Mouse (Mus musculus): ENCODE results near the gene Glt8d2. TPM values are rescaled to one million over a fixed set of nuclear protein-coding genes. Genes with fewer than 3 reads are reported as not detected.
"Not testable (repeated sequence)": the region's sequence is repeated elsewhere in the genome, so short reads cannot be mapped to it uniquely, and the experiment has no call there.

The Glt8d2 gene
- total RNA-seq, 2 experiments from 2014 or later: 1.7 to 2.4 TPM

DNA sequence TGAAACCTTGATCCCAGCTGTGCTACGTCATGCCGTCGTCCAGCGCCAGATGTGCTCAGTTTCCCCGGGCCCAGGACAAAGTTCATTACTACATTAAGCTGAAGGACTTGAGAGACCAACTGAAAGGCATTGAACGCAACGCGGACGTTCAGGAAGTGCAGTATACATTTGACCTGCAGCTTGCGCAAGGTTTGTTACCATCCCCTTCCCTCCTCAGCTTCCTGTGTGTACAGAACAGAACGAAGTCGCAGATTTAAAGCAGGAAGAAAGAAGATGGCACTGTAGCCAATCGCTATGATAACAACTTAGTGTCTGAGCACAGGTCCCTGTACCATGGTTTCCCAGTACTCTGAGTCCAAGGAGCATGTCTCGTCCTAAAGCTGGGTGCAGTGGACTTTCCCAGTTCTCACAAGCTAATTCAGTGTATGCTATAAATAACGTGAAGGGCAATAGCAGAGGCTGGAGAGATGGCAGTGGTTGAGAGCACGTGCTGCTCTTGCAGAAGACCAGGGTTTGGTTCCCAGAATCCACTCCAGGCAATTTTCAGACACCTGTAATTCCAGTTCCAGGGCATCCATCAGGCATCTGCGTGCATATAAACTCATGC, 43.1 kb downstream of the Glt8d2 start:
- no peak for DNase-seq

DNA sequence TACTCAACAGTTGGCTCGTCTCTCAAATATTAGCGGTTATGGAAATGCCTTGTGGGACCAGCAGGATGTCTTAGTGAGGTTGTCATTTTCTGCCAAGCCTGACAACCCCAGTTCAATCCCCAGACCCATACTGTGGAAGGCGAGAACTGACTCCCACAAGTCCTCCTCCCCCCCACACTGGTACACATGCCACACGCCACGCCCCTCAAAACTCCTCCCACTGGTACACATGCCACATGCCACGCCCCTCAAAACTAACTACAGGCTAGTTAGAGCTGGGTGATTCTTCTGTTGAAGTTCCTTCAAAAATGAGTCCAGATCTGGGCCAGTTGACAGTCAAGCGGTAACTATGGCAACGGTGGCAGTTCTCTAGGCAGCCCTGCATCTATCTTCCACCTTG, 44.4 kb downstream of the Glt8d2 start:
- DNase-seq: no peak

DNA sequence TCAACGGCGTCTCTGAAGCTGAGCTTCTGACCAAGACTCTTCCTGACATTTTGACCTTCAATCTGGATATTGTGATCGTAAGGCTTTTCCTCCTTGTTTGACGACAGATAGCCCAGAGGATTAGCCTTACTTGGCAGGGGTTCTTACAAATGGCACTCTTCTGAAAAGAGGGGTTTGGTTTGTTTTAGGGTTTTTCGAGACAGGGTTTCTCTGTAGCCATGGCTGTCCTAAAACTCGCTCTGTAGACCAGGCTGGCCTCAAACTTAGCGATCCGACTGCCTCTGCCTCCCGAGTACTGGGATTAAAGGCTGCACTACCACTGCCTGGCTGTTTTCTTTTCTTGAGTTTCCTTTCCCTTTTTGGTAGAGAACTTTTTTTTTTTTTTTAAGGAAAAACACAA, 49.0 kb downstream of the Glt8d2 start:
- DNase-seq: no peak

DNA sequence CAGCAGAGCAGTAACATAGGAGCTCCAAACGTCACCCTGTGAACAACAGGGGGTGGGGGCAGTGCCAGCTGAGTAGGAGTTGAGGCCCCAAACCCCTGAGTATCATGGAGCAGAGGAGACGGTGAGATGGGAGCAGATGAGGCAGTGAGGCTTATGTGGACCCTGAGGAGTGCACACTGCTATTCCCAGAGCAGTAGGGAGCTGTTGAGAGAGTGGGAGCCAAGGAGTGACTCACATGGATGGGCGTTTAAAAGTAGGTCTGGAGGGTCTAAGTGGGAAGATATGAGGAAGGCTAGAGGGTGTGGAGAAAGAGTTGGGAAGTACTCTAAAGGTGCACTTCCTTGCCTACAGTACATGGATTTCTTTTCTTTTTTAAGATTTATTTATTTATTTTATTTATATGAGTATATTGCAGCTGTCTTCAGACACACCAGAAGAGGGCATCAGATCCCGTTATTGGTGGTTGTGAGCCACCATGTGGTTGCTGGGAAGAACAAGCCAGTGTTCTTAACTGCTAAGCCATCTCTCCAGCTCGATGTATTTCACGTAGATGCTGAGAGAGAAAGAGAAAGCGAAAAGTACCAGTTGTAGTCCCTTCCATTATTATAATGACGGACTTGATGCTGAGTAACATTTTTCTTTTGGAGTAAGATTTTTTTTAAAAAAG, 51.3 kb downstream of the Glt8d2 start:
- no peak for DNase-seq

DNA sequence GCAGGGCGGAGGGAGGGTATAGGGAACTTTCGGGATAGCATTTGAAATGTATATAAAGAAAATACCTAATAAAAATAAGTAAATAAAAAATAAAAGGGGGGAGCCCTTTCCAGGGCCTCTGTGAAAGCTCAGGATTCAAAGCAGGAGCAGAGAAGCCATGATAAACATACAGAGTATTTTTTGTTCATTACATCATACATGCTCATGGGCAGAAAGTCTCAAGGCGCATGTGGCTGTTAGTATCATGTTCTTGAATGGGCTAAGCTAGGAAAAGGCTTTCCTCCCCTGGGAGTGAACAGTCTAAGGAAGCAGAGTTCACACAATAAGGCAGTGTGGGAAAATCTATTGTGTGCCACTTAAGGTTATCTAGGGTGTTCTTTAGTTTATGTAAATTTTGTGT, 54.1 kb downstream of the Glt8d2 start:
- DNase-seq: no peak

DNA sequence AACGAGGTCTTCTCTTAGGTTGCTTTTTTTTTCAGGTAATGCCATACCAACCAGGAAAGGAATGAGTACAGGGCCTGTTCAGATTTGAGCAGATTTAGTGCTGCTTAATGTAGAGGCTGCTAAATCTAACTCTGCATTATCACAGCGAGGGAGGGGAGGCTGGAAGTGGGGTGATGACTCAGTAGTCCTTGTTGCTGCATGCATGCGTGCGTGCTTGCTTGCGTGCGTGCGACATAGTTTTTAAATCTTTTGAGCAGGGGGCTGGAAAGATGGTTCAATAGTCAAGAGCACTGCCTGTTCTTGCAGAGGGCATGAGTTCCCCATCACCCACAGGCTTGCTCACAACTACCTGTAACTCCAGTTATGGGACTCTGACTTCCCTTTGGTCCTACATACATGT, 56.1 kb downstream of the Glt8d2 start:
- DNase-seq: no peak

DNA sequence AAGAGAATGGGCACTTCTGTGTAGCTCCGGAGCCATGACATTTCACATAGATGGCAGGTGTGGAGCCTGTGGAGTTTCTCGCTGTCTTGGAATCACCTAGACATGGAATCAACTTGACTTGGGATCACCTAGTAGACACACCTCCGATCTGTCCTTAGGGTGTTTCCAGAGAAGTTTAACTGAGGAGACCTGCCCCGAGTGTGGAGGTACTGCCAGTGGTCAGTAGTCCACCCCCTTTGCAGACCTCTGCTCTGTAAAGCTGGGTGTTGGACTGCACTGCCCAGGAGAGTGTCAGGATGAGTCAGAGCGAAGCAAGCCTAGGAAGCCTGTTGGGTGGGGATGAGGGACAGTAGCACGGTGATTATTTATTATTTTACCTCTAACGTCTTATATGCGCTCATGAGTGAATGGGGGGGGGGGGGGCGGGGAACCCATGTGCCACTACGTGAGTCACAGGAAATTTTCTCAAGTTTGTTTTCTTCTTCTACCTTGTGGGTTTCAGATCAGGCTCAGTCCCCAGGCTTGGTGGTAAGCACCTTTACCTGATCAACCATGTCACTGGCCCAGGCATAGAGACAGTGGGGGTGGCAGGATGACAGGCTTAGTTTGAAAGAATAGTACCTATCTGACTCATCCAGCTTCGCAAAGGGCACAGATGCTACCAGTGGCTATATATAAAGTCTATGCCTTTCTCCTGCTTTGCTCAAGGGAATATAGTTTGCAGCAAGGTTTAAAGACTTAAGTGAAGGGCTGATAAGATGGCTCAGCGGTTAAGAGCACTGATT, 57.8 kb downstream of the Glt8d2 start:
- no peak for DNase-seq

DNA sequence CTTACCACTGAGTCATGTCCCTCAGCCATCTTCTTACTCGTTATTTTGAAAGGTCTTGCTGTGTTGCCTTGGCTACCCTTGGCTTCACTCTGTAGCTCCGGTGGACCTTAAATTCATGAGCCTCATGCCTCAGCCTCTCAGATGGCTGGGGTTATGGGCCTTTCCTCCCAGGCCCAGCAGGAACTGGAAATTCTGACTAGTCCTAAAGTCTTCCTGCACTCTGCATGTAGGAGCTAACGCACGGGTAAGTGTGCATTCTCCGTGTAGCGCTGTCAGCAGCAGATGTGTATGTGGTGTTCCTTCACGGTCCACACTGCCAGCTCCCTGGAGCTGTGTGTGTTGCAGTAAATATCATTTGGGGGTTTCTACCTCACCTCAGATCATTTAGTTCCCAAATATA, 59.3 kb downstream of the Glt8d2 start:
- DNase-seq: no peak

DNA sequence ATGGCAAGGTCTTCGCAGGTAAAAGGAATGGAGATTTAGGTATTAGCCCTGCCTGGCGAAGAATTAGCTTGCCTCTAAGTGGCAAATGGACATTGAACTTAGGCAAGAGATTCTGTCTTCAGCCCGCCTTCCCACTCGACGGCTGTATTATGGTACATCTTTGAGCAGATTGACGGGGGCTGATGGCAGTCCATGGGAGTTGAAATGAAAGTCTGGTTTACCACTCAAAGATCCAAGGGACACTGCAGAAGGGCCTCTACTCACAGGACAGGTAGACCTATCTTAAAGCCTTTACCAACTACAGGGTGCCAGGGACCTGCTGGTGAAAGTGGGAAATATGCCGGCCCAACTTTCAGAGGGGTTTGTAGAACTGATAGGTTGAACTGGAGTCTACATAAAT, 60.0 kb downstream of the Glt8d2 start:
- no peak for DNase-seq

DNA sequence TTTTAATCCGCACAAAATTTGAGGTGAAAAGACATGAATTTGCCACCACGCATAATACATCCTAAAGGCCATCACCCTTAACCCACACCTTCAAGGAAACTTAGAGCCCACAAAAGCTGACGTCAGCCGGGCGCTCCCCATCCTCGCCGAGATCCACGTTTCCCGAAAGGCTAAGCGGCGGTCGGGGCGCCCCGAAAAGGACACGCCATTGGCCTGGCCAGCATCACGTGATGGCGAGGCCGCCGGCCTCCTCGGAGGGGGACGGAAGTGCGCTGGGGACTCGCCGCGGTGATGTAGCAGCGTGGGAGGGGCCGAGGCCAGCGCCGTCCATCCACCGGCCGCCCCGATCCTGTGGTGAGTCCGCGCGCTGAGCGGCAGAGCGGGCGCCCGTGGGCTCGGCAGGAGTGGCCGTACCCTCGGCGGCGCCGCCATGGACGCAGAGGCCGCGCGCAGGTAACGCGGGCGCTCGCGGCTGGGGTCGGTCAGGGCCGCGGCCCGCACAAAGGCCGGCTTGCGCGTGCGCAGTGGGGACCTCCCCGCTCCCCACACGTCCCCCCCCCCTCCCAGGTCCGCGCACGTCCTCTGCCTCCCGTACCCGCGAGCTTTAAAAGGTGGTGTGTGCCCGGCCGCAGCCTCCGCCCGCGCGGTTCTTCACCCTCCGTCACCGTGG, 60.7 kb downstream of the Glt8d2 start, which contains the start of gene Tdg:
Gene Tdg, plus strand, starts transcription at position 243 of the 670 bp plus-strand sequence.
- peak; percentile 95 to 96 for DNase-seq

DNA sequence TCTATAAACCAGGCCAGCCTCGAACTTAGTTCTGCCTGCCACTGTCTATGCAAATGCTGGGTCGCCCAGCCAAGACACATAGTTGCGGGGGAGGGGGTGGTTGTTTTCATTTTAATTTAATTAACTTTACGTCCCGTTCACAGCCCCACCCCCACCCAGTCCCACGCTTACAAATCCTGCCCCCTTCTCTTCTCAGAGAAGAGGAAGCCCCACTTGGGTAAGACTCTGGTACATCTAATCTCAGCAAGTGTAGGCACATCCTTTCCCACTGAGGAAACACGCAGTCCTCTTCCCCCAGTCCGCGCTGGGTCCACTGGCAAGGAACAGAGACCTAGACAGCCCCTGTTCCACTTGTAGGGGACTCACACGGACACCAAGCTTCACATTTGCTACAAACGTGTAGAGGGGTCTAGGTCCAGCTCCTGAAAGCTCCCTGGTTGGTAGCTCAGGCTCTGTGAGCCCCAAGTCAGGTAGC, 61.3 kb downstream of the Glt8d2 start:
- DNase-seq: no peak

DNA sequence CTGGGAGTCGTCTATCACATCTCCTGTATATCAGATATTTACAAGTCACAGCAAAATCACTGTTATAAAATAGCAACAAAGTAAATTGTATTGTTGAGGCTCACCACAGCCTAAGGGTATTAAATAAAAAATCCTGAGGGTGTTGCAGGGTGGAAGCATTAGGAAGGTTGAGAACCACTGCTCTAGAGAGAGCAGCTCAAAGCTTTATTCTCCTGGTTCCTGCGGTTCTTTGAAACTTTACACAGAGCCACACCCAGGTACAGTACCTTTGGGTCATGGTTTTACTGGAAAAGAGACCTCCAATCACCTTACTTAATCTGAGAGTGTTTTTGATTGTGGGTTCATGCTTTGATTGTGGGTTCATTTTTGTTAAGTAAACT, 66.9 kb downstream of the Glt8d2 start:
- DNase-seq: not testable (repeated sequence)

DNA sequence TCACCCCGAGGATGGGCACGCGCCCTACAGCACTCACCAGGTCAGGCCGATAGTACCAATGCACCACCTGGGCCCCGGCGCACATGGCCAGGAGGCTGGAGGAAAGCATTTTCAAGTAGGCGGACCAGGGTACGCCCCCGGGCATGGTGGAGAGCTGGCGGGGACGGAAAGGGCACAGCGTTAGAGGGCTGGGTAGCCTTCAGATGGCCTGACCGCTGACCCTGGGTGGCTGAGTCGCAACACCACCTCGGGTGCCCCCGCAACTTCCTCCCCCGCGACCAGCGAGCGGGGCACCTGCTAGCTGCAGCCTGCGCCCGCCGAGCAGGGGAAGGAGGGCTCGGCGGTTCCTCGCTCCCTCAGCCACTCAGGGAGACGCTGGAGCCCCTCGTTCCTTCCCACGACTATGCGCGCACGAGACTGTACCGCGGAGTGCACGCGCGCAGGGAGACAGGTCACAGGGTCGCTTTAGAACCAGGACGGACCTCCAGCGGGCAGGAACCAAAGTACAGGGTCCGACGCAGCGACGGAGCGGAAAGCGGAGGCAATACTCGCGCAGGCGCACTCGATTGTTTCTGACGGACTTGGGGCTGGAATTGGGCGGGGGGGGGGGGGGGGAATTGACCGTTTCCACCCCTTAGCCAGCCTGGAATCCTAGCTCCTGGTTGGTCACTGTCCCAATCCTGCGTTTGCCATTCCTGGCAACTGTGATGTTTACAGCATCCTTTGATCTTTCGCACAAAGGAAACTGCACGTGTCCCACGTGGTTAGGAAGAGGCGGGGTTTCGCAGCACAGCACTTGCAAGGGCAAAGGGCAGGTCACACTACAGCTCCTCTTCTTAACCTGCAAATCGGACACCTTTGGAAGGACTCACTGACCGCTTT, 67.5 kb downstream of the Glt8d2 start, which contains the start of gene 1190007I07Rik:
Gene 1190007I07Rik, minus strand, starts transcription at position 558 of the 882 bp plus-strand sequence.
- DNase-seq: peak; percentile 90

DNA sequence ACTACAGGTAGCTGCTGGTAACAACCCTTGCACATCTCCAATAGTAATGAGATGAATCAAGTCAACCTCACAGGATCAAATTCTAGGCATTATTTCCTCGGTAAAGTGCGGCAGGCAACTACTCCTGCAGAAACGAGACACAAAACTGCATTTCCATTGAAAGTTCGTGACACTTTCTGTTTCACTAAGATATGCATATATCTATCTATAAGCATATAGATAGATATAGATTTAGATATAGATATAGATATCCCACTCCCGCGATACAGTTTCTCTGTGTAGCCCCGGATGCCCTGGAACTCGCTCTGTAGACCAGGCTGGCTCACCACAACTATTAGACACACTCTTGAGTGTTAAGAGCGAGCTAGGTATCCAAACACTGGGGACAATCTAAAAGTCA, 68.2 kb downstream of the Glt8d2 start:
- no peak for DNase-seq

Other genes starting within 250 kb of the Glt8d2 start
- gene Gm1553, start 198.0 kb downstream of the Glt8d2 start, total RNA-seq (2021): not detected
- gene 1190007I07Rik, start 67.4 kb downstream of the Glt8d2 start, total RNA-seq (2021): 10 to 100 TPM; 23.4 to 26.6 TPM
- gene Tdg, start 60.8 kb downstream of the Glt8d2 start, total RNA-seq (2021): 10 to 100 TPM; 30.2 to 31.8 TPM
- 10 to 100 TPM; 28.5 to 32.5 TPM for gene Hcfc2, start 5.5 kb upstream of the Glt8d2 start, total RNA-seq (2021)
- gene Nfyb, start 73.5 kb upstream of the Glt8d2 start, total RNA-seq (2021): 10 to 100 TPM; 19.4 to 19.6 TPM
- 100 to 1,000 TPM; 103 to 122 TPM for gene Txnrd1, start 143.3 kb upstream of the Glt8d2 start, total RNA-seq (2021)
- 1 to 10 TPM; 1.9 to 2.5 TPM for gene Eid3, start 176.0 kb upstream of the Glt8d2 start, total RNA-seq (2021)

All from adrenal gland, postnatal 36 days (tissue).